In genomic region chr4:138119740-138120139, GRCm38 (mm10) we compare ENCODE assay signal across 8 mouse cellular contexts.
DNase-seq lines count a peak whose midpoint lies in the region; ATAC-seq and TF ChIP-seq lines count a peak whose summit lies in the region.

No protein-coding gene starts in this region.

- DNase-seq in gastrocnemius, adult 2 months, result no peak
- no peak for DNase-seq in gastrocnemius, postnatal 25 days
- DNase-seq in hindbrain, embryonic 10.5 days (ENCODE audit: low spot score), result peak; percentile 27
- DNase-seq in adrenal gland, postnatal 25 days, result no peak
- no peak for DNase-seq in gastrocnemius, adult 18-20 months (ENCODE audit: low spot score)

- H3K9me3 ChIP-seq in neural tube, embryonic 13.5 days, result no peaks in the 10 kb centered on the region
- no peaks in the 10 kb centered on the region for H3K9me3 ChIP-seq in neural tube, embryonic 15.5 days (replicated peaks)
- no peaks in the 10 kb centered on the region for H3K9me3 ChIP-seq in hindbrain, embryonic 10.5 days
- no peaks in the 10 kb centered on the region for H3K9me3 ChIP-seq in neural tube, embryonic 14.5 days (ENCODE audit: control insufficient read depth, low read length)

- 48% methylated on average over 10 of the region's 10 CpGs for WGBS in neural tube, embryonic 13.5 days
- 43% methylated on average over 10 of the region's 10 CpGs for WGBS in neural tube, embryonic 15.5 days
- 64% methylated on average over 10 of the region's 10 CpGs for WGBS in hindbrain, embryonic 10.5 days
- 50% methylated on average over 10 of the region's 10 CpGs for WGBS in neural tube, embryonic 14.5 days

- H3K27me3 ChIP-seq in neural tube, embryonic 13.5 days, result no peaks in the 10 kb centered on the region
- no peaks in the 10 kb centered on the region for H3K27me3 ChIP-seq in neural tube, embryonic 15.5 days (replicated peaks)
- no peaks in the 10 kb centered on the region for H3K27me3 ChIP-seq in hindbrain, embryonic 10.5 days (ENCODE audit: insufficient read depth, poor library complexity, severe bottlenecking)
- no peaks in the 10 kb centered on the region for H3K27me3 ChIP-seq in neural tube, embryonic 14.5 days (ENCODE audit: control insufficient read depth, insufficient read depth, low read length)

- ATAC-seq in neural tube, embryonic 13.5 days (ENCODE audit: low read depth), result peak; percentile 74
- no peak for ATAC-seq in neural tube, embryonic 15.5 days (ENCODE audit: low FRiP score)
- ATAC-seq in neural tube, embryonic 14.5 days (ENCODE audit: low read depth), result peak; percentile 69; the same call in 1 of the 2 replicates

- intact Hi-C loops in gastrocnemius, adult 2 months (cut with DNase I), result no loop called here

- peaks cover 36% of the 10 kb centered on the region for H3K36me3 ChIP-seq in neural tube, embryonic 13.5 days
- peaks cover 20% of the 10 kb centered on the region for H3K36me3 ChIP-seq in neural tube, embryonic 15.5 days
- H3K36me3 ChIP-seq in hindbrain, embryonic 10.5 days, result peaks cover 87% of the 10 kb centered on the region
- peaks cover 3% of the 10 kb centered on the region; the same call in 1 of the 2 replicates for H3K36me3 ChIP-seq in neural tube, embryonic 14.5 days (ENCODE audit: control insufficient read depth, insufficient read depth, low read length)

- no peak overlapping the region for H3K27ac ChIP-seq in gastrocnemius, adult 2 months
- peak overlapping the region; percentile 28; the same call in 1 of the 2 replicates for H3K27ac ChIP-seq in neural tube, embryonic 13.5 days (replicated peaks)
- no peak overlapping the region for H3K27ac ChIP-seq in neural tube, embryonic 15.5 days (replicated peaks)
- no peak overlapping the region for H3K27ac ChIP-seq in hindbrain, embryonic 10.5 days
- no peak overlapping the region for H3K27ac ChIP-seq in neural tube, embryonic 14.5 days (ENCODE audit: low read depth, low read length)

- H3K4me2 ChIP-seq in neural tube, embryonic 13.5 days, result no peak overlapping the region
- H3K4me2 ChIP-seq in neural tube, embryonic 15.5 days, result no peak overlapping the region
- H3K4me2 ChIP-seq in neural tube, embryonic 14.5 days (ENCODE audit: low read depth, low read length), result no peak overlapping the region

- peak; percentile 42 for TF ChIP-seq CTCF in gastrocnemius, adult 2 months (IDR thresholded peaks at IDR 0.05)

- no peak overlapping the region for H3K9ac ChIP-seq in neural tube, embryonic 13.5 days
- no peak overlapping the region for H3K9ac ChIP-seq in neural tube, embryonic 15.5 days (replicated peaks)
- no peak overlapping the region for H3K9ac ChIP-seq in neural tube, embryonic 14.5 days (replicated peaks; ENCODE audit: low read depth, low read length)

- no peak overlapping the region for H3K4me3 ChIP-seq in gastrocnemius, adult 2 months
- H3K4me3 ChIP-seq in neural tube, embryonic 13.5 days, result no peak overlapping the region
- no peak overlapping the region for H3K4me3 ChIP-seq in neural tube, embryonic 15.5 days (replicated peaks)
- H3K4me3 ChIP-seq in hindbrain, embryonic 10.5 days, result no peak overlapping the region
- no peak overlapping the region for H3K4me3 ChIP-seq in neural tube, embryonic 14.5 days (ENCODE audit: low read depth, low read length)

- peaks cover 20% of the 10 kb centered on the region for H3K4me1 ChIP-seq in neural tube, embryonic 13.5 days (replicated peaks)
- H3K4me1 ChIP-seq in neural tube, embryonic 15.5 days, result peaks cover 26% of the 10 kb centered on the region
- no peaks in the 10 kb centered on the region for H3K4me1 ChIP-seq in hindbrain, embryonic 10.5 days (replicated peaks)
- peaks cover 8% of the 10 kb centered on the region; the same call in 1 of the 2 replicates for H3K4me1 ChIP-seq in neural tube, embryonic 14.5 days (ENCODE audit: control insufficient read depth, insufficient read depth, low read length)
